Mouse (Mus musculus): ENCODE measurements around the gene Ankzf1. TPM values are rescaled to one million over a fixed set of nuclear protein-coding genes. Genes with fewer than 3 reads are reported as not detected.

The Ankzf1 gene
- polyA plus RNA-seq, 1 experiment: 11.4 TPM

DNA sequence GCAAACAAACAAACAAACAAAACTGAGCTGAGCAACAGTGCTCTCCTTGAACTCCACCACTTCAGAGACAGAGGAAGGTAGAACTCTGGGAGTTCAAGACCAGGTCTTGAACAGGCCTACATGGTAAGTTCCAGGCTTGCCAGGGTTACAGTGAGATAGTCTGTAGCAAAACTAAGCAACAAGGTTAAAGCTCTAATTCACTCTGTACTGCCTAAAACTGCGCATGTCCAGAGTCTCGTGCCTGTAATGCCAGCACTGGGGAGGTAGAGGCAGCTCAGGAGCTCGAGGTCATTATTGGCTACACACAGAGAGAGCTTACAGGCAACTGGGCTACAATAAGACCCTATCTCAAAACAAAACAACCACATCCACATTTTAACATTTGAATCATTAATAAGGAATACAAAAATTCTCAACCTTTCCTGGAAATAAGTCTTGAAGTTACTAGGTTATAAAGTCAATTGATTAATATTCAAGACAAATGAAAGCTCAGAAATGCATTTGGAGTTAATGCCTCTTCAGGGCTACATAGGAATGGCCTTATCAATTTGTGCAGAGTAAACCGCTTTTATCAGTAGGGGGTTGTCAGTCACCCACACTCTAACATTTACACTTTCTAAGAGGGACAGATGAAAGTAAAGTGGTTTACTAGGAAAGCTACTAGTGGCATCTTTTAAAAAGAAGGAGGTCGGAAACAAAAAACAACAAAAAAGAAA lies 32.3 kb upstream of the Ankzf1 start:
- no peak overlapping the region for H3ac ChIP-seq (ENCODE audit: control insufficient read depth, insufficient read length)
- H3K36me3 ChIP-seq (ENCODE audit: control insufficient read depth, insufficient read depth): no peaks in the 10 kb centered on the region
- H3K4me2 ChIP-seq (ENCODE audit: low read depth): no peak overlapping the region
- TF ChIP-seq POLR2AphosphoS2 (IDR thresholded peaks at IDR 0.05; ENCODE audit: insufficient read length, low read depth) (no peak), REST (IDR thresholded peaks at IDR 0.05; ENCODE audit: insufficient read depth, insufficient read length) (no peak), TCF3 (IDR thresholded peaks at IDR 0.05; ENCODE audit: insufficient read length, low read depth) (no peak), E2F4 (IDR thresholded peaks at IDR 0.05; ENCODE audit: insufficient read depth) (no peak), CEBPB (IDR thresholded peaks at IDR 0.05; ENCODE audit: insufficient read depth, poor library complexity, severe bottlenecking) (no peak), MAX (IDR thresholded peaks at IDR 0.05; ENCODE audit: low read depth) (no peak), TCF12 (IDR thresholded peaks at IDR 0.05; ENCODE audit: insufficient read depth, poor library complexity, severe bottlenecking) (no peak), USF1 (IDR thresholded peaks at IDR 0.05; ENCODE audit: low read depth) (no peak), POLR2A (IDR thresholded peaks at IDR 0.05; ENCODE audit: insufficient read length, low read depth) (no peak), MYOG (IDR thresholded peaks at IDR 0.05; ENCODE audit: control insufficient read depth in 1 of 3, insufficient read depth in 1 of 3, insufficient read length in 2 of 3, low read depth in 2 of 3) (no peak), MYOD1 (IDR thresholded peaks at IDR 0.05; ENCODE audit: control insufficient read depth in 1 of 3, insufficient read length in 2 of 3, low read depth in 2 of 3) (no peak)
- no peak overlapping the region for H3K4me3 ChIP-seq
- H3K27me3 ChIP-seq (ENCODE audit: control insufficient read depth, insufficient read depth, insufficient read length): no peaks in the 10 kb centered on the region
- no peaks in the 10 kb centered on the region for H3K79me2 ChIP-seq (ENCODE audit: control insufficient read depth, insufficient read depth)

DNA sequence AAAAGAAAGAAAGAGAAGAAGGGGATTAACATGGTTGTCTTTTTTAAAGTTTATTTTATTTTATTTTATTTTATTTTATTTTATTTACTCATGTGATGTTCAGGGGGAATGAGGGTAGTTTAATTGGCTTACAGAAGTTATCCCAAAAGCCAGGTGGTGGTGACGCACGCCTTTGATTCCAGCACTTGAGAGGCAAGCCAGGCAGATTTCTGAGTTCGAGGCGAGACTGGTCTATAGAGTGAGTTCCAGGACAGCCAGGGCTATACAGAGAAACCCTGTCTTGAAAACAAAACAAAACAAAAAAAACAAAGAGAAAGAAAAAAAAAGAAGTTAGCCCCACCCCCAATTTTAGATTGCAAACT lies 31.7 kb upstream of the Ankzf1 start:
- H3K36me3 ChIP-seq (ENCODE audit: control insufficient read depth, insufficient read depth): no peaks in the 10 kb centered on the region
- no peaks in the 10 kb centered on the region for H3K27me3 ChIP-seq (ENCODE audit: control insufficient read depth, insufficient read depth, insufficient read length)
- no peaks in the 10 kb centered on the region for H3K79me2 ChIP-seq (ENCODE audit: control insufficient read depth, insufficient read depth)
- no peak overlapping the region for H3K4me2 ChIP-seq (ENCODE audit: low read depth)
- TF ChIP-seq POLR2AphosphoS2 (IDR thresholded peaks at IDR 0.05; ENCODE audit: insufficient read length, low read depth): no peak
- TF ChIP-seq MYOD1 (IDR thresholded peaks at IDR 0.05; ENCODE audit: control insufficient read depth in 1 of 3, insufficient read length in 2 of 3, low read depth in 2 of 3): no peak
- TF ChIP-seq POLR2A (IDR thresholded peaks at IDR 0.05; ENCODE audit: insufficient read length, low read depth): no peak
- no peak for TF ChIP-seq E2F4 (IDR thresholded peaks at IDR 0.05; ENCODE audit: insufficient read depth)
- TF ChIP-seq MAX (IDR thresholded peaks at IDR 0.05; ENCODE audit: low read depth): no peak
- no peak for TF ChIP-seq SRF (IDR thresholded peaks at IDR 0.05; ENCODE audit: control insufficient read depth, insufficient read length, low read depth)
- TF ChIP-seq MYOG (IDR thresholded peaks at IDR 0.05; ENCODE audit: control insufficient read depth in 1 of 3, insufficient read depth in 1 of 3, insufficient read length in 2 of 3, low read depth in 2 of 3): no peak
- TF ChIP-seq TCF12 (IDR thresholded peaks at IDR 0.05; ENCODE audit: insufficient read depth, poor library complexity, severe bottlenecking): no peak
- TF ChIP-seq CEBPB (IDR thresholded peaks at IDR 0.05; ENCODE audit: insufficient read depth, poor library complexity, severe bottlenecking): no peak
- TF ChIP-seq REST (IDR thresholded peaks at IDR 0.05; ENCODE audit: insufficient read depth, insufficient read length): no peak
- no peak for TF ChIP-seq TCF3 (IDR thresholded peaks at IDR 0.05; ENCODE audit: insufficient read length, low read depth)
- TF ChIP-seq USF1 (IDR thresholded peaks at IDR 0.05; ENCODE audit: low read depth): no peak
- no peak overlapping the region for H3K4me3 ChIP-seq
- H3ac ChIP-seq (ENCODE audit: control insufficient read depth, insufficient read length): no peak overlapping the region

GRCm38 (mm10) chr1:75168093-75168471 lies 23.9 kb upstream of the Ankzf1 start:
- Histone ChIP-seq H3K79me2 (ENCODE audit: control insufficient read depth, insufficient read depth) (no peaks in the 10 kb centered on the region), H3K27me3 (ENCODE audit: control insufficient read depth, insufficient read depth, insufficient read length) (no peaks in the 10 kb centered on the region), H3K4me2 (ENCODE audit: low read depth) (peak overlapping the region; percentile 90), H3ac (ENCODE audit: control insufficient read depth, insufficient read length) (peak overlapping the region; percentile 26), H3K4me3 (peak overlapping the region; percentile 37), H3K36me3 (ENCODE audit: control insufficient read depth, insufficient read depth) (peaks cover 7% of the 10 kb centered on the region)
- TF ChIP-seq TCF3 (IDR thresholded peaks at IDR 0.05; ENCODE audit: insufficient read length, low read depth): no peak
- TF ChIP-seq MAX (IDR thresholded peaks at IDR 0.05; ENCODE audit: low read depth): no peak
- no peak for TF ChIP-seq POLR2AphosphoS2 (IDR thresholded peaks at IDR 0.05; ENCODE audit: insufficient read length, low read depth)
- no peak for TF ChIP-seq MYOD1 (IDR thresholded peaks at IDR 0.05; ENCODE audit: control insufficient read depth in 1 of 3, insufficient read length in 2 of 3, low read depth in 2 of 3)
- no peak for TF ChIP-seq E2F4 (IDR thresholded peaks at IDR 0.05; ENCODE audit: insufficient read depth)
- TF ChIP-seq USF1 (IDR thresholded peaks at IDR 0.05; ENCODE audit: low read depth): no peak
- TF ChIP-seq TCF12 (IDR thresholded peaks at IDR 0.05; ENCODE audit: insufficient read depth, poor library complexity, severe bottlenecking): no peak
- no peak for TF ChIP-seq REST (IDR thresholded peaks at IDR 0.05; ENCODE audit: insufficient read depth, insufficient read length)
- no peak for TF ChIP-seq SRF (IDR thresholded peaks at IDR 0.05; ENCODE audit: control insufficient read depth, insufficient read length, low read depth)
- no peak for TF ChIP-seq POLR2A (IDR thresholded peaks at IDR 0.05; ENCODE audit: insufficient read length, low read depth)
- TF ChIP-seq CEBPB (IDR thresholded peaks at IDR 0.05; ENCODE audit: insufficient read depth, poor library complexity, severe bottlenecking): no peak
- no peak for TF ChIP-seq MYOG (IDR thresholded peaks at IDR 0.05; ENCODE audit: control insufficient read depth in 1 of 3, insufficient read depth in 1 of 3, insufficient read length in 2 of 3, low read depth in 2 of 3)

DNA sequence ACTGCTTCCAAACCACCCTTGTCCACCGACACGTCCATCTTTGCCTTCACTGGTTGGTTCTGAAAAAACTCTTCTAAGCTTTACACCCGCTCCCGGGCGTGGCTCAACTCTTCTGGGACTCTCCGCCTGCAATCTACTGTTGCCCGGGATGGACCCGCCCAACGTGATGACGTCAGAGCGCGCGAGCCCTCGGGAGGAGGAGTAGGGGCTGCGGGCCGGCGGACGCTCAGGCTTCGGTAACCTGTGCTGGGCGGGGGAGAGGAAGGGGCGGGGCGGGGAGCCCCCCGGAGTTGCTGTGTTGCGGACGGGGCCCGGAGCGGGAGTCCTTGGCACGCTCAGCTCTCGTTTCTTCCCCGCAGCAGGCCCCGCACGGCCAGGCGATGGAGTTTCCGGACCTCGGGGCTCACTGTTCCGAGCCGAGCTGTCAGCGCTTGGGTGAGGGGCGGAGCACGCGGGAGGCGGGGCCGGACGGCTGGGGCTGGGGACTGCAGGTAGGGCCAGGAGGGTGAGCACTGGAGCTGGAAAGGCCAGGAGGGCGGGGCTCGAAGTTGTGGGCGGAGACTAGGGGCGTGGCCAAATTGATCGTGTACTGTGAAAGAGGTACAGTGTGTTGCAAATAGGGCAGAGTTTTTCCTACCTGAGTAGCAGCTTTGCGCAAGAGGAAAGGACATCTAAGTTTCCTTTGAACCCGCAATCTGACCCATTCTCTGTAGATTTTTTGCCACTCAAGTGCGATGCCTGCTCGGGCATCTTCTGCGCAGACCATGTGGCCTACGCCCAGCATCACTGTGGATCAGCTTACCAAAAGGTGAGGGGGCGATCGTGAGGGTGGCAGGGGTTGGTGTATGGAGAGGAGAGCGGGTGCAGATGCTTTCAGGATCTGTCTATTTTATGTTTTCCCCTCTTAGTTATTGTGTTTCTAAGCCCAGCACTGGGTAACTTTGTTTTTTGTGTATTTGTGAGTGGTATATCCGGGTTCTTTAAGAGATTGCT lies 23.2 kb upstream of the Ankzf1 start, which contains the start of gene Zfand2b:
TSS of gene Zfand2b (plus strand) at position 175 of the 993 bp plus-strand sequence.
- Histone ChIP-seq H3ac (ENCODE audit: control insufficient read depth, insufficient read length) (peak within 1 kb of the TSS; percentile 26), H3K79me2 (ENCODE audit: control insufficient read depth, insufficient read depth) (no peaks in the 10 kb centered on the region), H3K27me3 (ENCODE audit: control insufficient read depth, insufficient read depth, insufficient read length) (no peaks in the 10 kb centered on the region), H3K4me2 (ENCODE audit: low read depth) (peak within 1 kb of the TSS; percentile 94), H3K36me3 (ENCODE audit: control insufficient read depth, insufficient read depth) (peaks cover 12% of the 10 kb centered on the region), H3K4me3 (peak within 1 kb of the TSS; percentile 37)
- TF ChIP-seq POLR2A (IDR thresholded peaks at IDR 0.05; ENCODE audit: insufficient read length, low read depth) (peak; percentile 71), REST (IDR thresholded peaks at IDR 0.05; ENCODE audit: insufficient read depth, insufficient read length) (no peak), POLR2AphosphoS2 (IDR thresholded peaks at IDR 0.05; ENCODE audit: insufficient read length, low read depth) (peak; percentile 70), USF1 (IDR thresholded peaks at IDR 0.05; ENCODE audit: low read depth) (no peak)

Data from myocyte (in vitro differentiated cells).